Mouse (Mus musculus) intestine, embryonic 14.5 days (tissue): ENCODE results near the gene BC030499. TPM values are rescaled to one million over a fixed set of nuclear protein-coding genes. Genes with fewer than 3 reads are reported as not detected.

Experiments
- polyA plus RNA-seq: library from polyadenylated mRNA; unstranded; fragments of >200 nt; fragmentation: Nextera tagmentation; extraction: Ambion mirVana; gene quantifications from 2 replicates; pipeline ENCODE4 v1.2.1, GENCODE M21; 2014

The BC030499 gene
- polyA plus RNA-seq, 1 experiment from 2014 or later, result 0.24 TPM

Other genes with a start within 250 kb of the BC030499 start
- 32.4 and 38.0 TPM in 2 replicates for gene Eral1, start 210.5 kb upstream of the BC030499 start, polyA plus RNA-seq
- 13.4 and 17.8 TPM in 2 replicates for gene Fam222b, start 196.2 kb upstream of the BC030499 start, polyA plus RNA-seq
- gene Traf4, start 125.3 kb upstream of the BC030499 start, polyA plus RNA-seq, result 61.7 and 65.3 TPM in 2 replicates
- 15.2 and 15.4 TPM in 2 replicates for gene Nek8, start 114.2 kb upstream of the BC030499 start, polyA plus RNA-seq
- 37.5 and 38.8 TPM in 2 replicates for gene Tlcd1, start 114.1 kb upstream of the BC030499 start, polyA plus RNA-seq
- 1,790 and 1,870 TPM in 2 replicates for gene Rpl23a, start 107.3 kb upstream of the BC030499 start, polyA plus RNA-seq
- 121 and 141 TPM in 2 replicates for gene Rab34, start 102.4 kb upstream of the BC030499 start, polyA plus RNA-seq
- gene Proca1, start 97.4 kb upstream of the BC030499 start, polyA plus RNA-seq, result 1.4 and 2.1 TPM in 2 replicates
- 77.4 and 86.7 TPM in 2 replicates for gene Sdf2, start 45.1 kb upstream of the BC030499 start, polyA plus RNA-seq
- gene Supt6, start 44.9 kb upstream of the BC030499 start, polyA plus RNA-seq, result 26.4 and 28.0 TPM in 2 replicates
- 74.4 and 75.6 TPM in 2 replicates for gene 2610507B11Rik, start 29.1 kb upstream of the BC030499 start, polyA plus RNA-seq
- 34.1 and 40.0 TPM in 2 replicates for gene Spag5, start 10.7 kb downstream of the BC030499 start, polyA plus RNA-seq
- 20.0 and 21.1 TPM in 2 replicates for gene Aldoc, start 32.1 kb downstream of the BC030499 start, polyA plus RNA-seq
- 76.2 and 79.1 TPM in 2 replicates for gene Pigs, start 37.6 kb downstream of the BC030499 start, polyA plus RNA-seq
- gene Unc119, start 52.6 kb downstream of the BC030499 start, polyA plus RNA-seq, result 39.8 and 42.8 TPM in 2 replicates
- gene Foxn1, start 95.7 kb downstream of the BC030499 start, polyA plus RNA-seq, result not detected in 2 replicates
- 0.07 and 0.12 TPM in 2 replicates for gene Slc13a2, start 131.4 kb downstream of the BC030499 start, polyA plus RNA-seq
- gene Slc46a1, start 174.9 kb downstream of the BC030499 start, polyA plus RNA-seq, result 12.4 and 12.8 TPM in 2 replicates
- 3.9 and 4.2 TPM in 2 replicates for gene Sarm1, start 206.9 kb downstream of the BC030499 start, polyA plus RNA-seq
- 0.89 and 9.1 TPM in 2 replicates for gene Vtn, start 208.2 kb downstream of the BC030499 start, polyA plus RNA-seq
- gene Sebox, start 212.6 kb downstream of the BC030499 start, polyA plus RNA-seq, result not detected in 2 replicates
- gene Tmem199, start 221.3 kb downstream of the BC030499 start, polyA plus RNA-seq, result 57.9 and 63.2 TPM in 2 replicates
- gene Poldip2, start 221.4 kb downstream of the BC030499 start, polyA plus RNA-seq, result 146 and 147 TPM in 2 replicates
- gene Tnfaip1, start 245.5 kb downstream of the BC030499 start, polyA plus RNA-seq, result 83.3 and 86.7 TPM in 2 replicates
- gene Ift20, start 245.5 kb downstream of the BC030499 start, polyA plus RNA-seq, result 117 and 123 TPM in 2 replicates